Mouse (Mus musculus) spleen, postnatal 14 days (tissue): ENCODE results near the gene Wdr81.
"Not testable (repeated sequence)": the region's sequence is repeated elsewhere in the genome, so short reads cannot be mapped to it uniquely, and the experiment has no call there.

Source experiments
- DNase-seq, 2 experiments: peaks; one replicate each; pipeline ENCODE4 v3.0.0; 2021 to 2022; ENCODE audit warnings: low spot score in 2 of 2

Gene Wdr81

GRCm38 (mm10) chr11:75460844-75461742, 6.6 kb upstream of the Wdr81 start, which contains the start of gene Tlcd2:
Gene Tlcd2, plus strand, starts transcription at chr11:75461715.
- peak; percentile 97 to 98 for DNase-seq

GRCm38 (mm10) chr11:75460103-75460843, 5.8 kb upstream of the Wdr81 start:
- peak; percentile 75 to 83 for DNase-seq

GRCm38 (mm10) chr11:75459751-75460102, 5.2 kb upstream of the Wdr81 start:
- DNase-seq, result no peak

GRCm38 (mm10) chr11:75459141-75459711, 4.7 kb upstream of the Wdr81 start:
- DNase-seq, result no peak

GRCm38 (mm10) chr11:75458628-75459041, 4.1 kb upstream of the Wdr81 start:
- DNase-seq, result no peak

- peak in 1 of 2 experiments; percentile 52 for DNase-seq
Observed at GRCm38 (mm10) chr11:75458169-75458568, 3.7 kb upstream of the Wdr81 start.

GRCm38 (mm10) chr11:75456440-75456871, 1.9 kb upstream of the Wdr81 start:
- no peak for DNase-seq

GRCm38 (mm10) chr11:75455971-75456370, 1.5 kb upstream of the Wdr81 start:
- DNase-seq, result not testable (repeated sequence)

- peak in 1 of 2 experiments; percentile 20 for DNase-seq
Observed at GRCm38 (mm10) chr11:75455041-75455736, 672 bp upstream of the Wdr81 start.

GRCm38 (mm10) chr11:75452812-75453557, 1.5 kb downstream of the Wdr81 start:
- DNase-seq, result no peak

GRCm38 (mm10) chr11:75452081-75452480, 2.4 kb downstream of the Wdr81 start:
- no peak for DNase-seq

GRCm38 (mm10) chr11:75450936-75451335, 3.6 kb downstream of the Wdr81 start:
- DNase-seq, result no peak

GRCm38 (mm10) chr11:75450304-75450908, 4.1 kb downstream of the Wdr81 start:
- DNase-seq, result no peak

- peak; percentile 70 to 73 for DNase-seq
Observed at GRCm38 (mm10) chr11:75449695-75450094, 4.8 kb downstream of the Wdr81 start.

- DNase-seq, result no peak
Observed at GRCm38 (mm10) chr11:75448575-75448974, 5.9 kb downstream of the Wdr81 start.

GRCm38 (mm10) chr11:75443711-75444110, 10.8 kb downstream of the Wdr81 start:
- DNase-seq, result no peak

- no peak for DNase-seq
Observed at GRCm38 (mm10) chr11:75441601-75442000, 12.9 kb downstream of the Wdr81 start.

- DNase-seq, result no peak
Observed at GRCm38 (mm10) chr11:75441034-75441433, 13.5 kb downstream of the Wdr81 start.

- DNase-seq, result no peak
Observed at GRCm38 (mm10) chr11:75439951-75440350, 14.6 kb downstream of the Wdr81 start.

GRCm38 (mm10) chr11:75439363-75439762, 15.2 kb downstream of the Wdr81 start, which contains the start of gene Serpinf2:
Gene Serpinf2, minus strand, starts transcription at chr11:75439591.
- DNase-seq, result no peak
